In the genomic region with DNA sequence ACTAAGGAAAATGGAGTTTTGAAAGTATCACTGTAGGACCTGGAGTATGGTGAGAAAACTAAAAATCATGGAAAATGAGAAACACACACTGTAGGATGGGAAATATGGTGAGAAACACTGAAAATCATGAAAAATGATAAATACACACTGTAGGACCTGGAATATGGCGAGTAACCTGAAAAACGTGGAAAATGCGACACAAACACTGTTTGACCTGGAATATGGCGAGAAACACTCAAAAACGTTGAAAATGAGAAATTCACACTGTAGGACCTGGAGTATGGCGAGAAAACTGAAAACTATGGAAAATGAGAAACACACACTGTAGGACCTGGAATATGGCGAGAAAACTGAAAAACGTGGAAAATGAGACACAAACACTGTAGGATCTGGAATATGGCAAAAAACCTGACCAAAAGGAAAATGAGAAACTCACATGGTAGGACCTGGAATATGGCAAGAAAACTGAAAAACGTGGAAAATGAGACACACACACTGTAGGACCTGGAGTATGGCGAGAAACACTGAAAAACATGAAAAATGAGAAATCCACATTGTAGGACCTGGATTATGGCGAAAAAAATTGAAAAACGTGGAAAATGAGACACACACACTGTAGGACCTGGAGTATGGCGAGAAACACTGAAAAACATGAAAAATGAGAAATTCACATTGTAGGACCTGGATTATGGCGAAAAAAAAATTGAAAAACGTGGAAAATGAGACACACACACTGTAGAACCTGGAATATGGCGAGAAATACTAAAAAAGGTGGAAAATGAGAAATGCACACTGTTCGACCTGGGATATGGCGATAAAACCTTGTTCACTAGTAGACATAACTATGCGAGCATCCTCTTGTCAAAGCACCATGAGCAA, we compare ENCODE assay signal across 8 mouse cellular contexts.
DNase-seq lines count a peak whose midpoint lies in the region; ATAC-seq lines count a peak whose summit lies in the region.

No protein-coding gene starts in this region.

- H3K4me2 ChIP-seq in embryonic facial prominence, embryonic 14.5 days (ENCODE audit: low read depth, low read length), result no peak overlapping the region
- no peak overlapping the region for H3K4me2 ChIP-seq in intestine, embryonic 16.5 days (ENCODE audit: low read depth, low read length)

- 70% methylated on average over 19 of the region's 19 CpGs for WGBS in embryonic facial prominence, embryonic 14.5 days
- WGBS in intestine, embryonic 16.5 days, result 71% methylated on average over 19 of the region's 19 CpGs

- no peaks in the 10 kb centered on the region for H3K36me3 ChIP-seq in embryonic facial prominence, embryonic 14.5 days (ENCODE audit: control insufficient read depth, insufficient read depth, low read length)
- no peaks in the 10 kb centered on the region for H3K36me3 ChIP-seq in intestine, embryonic 16.5 days (ENCODE audit: control insufficient read depth, insufficient read depth, low read length)

- H3K27me3 ChIP-seq in embryonic facial prominence, embryonic 14.5 days (replicated peaks; ENCODE audit: control insufficient read depth, insufficient read depth, low read length), result no peaks in the 10 kb centered on the region
- H3K27me3 ChIP-seq in intestine, embryonic 16.5 days (replicated peaks; ENCODE audit: control insufficient read depth, insufficient read depth, low read length), result no peaks in the 10 kb centered on the region

- no peak overlapping the region for H3K27ac ChIP-seq in embryonic facial prominence, embryonic 14.5 days (replicated peaks; ENCODE audit: low read depth, low read length)
- no peak overlapping the region for H3K27ac ChIP-seq in intestine, embryonic 16.5 days (ENCODE audit: low read length)

- peaks cover 10% of the 10 kb centered on the region for H3K9me3 ChIP-seq in embryonic facial prominence, embryonic 14.5 days (ENCODE audit: control insufficient read depth, low read length)
- H3K9me3 ChIP-seq in intestine, embryonic 16.5 days (ENCODE audit: control insufficient read depth, low read length), result peaks cover 5% of the 10 kb centered on the region; the same call in 1 of the 2 replicates

- DNase-seq in frontal cortex, postnatal 25 days (ENCODE audit: low spot score in 2 of 2), result no peak
- DNase-seq in CD4-positive, CD25-positive, alpha-beta regulatory T cell, adult 2 months (ENCODE audit: low read depth, low spot score), result peak; percentile 46
- DNase-seq in embryonic facial prominence, embryonic 14.5 days (ENCODE audit: low spot score), result peak; percentile 6
- peak; percentile 23 for DNase-seq in neural tube, embryonic 10.5 days (ENCODE audit: extremely low spot score, low spot score)
- DNase-seq in thymus, postnatal 4 days, result no peak
- no peak for DNase-seq in adrenal gland, postnatal 14 days

- H3K9ac ChIP-seq in embryonic facial prominence, embryonic 14.5 days (ENCODE audit: low read depth, low read length), result no peak overlapping the region
- no peak overlapping the region for H3K9ac ChIP-seq in intestine, embryonic 16.5 days (ENCODE audit: low read depth, low read length)

- H3K4me3 ChIP-seq in embryonic facial prominence, embryonic 14.5 days (ENCODE audit: low read depth, low read length), result no peak overlapping the region
- no peak overlapping the region for H3K4me3 ChIP-seq in intestine, embryonic 16.5 days (ENCODE audit: low read length)

- peak; percentile 78 for ATAC-seq in frontal cortex, adult (ENCODE audit: low TSS enrichment)
- ATAC-seq in embryonic facial prominence, embryonic 14.5 days (ENCODE audit: low read depth), result peak; percentile 96
- ATAC-seq in intestine, embryonic 16.5 days, result peak; percentile 94

- H3K4me1 ChIP-seq in embryonic facial prominence, embryonic 14.5 days (ENCODE audit: control insufficient read depth, insufficient read depth, low read length), result no peaks in the 10 kb centered on the region
- H3K4me1 ChIP-seq in intestine, embryonic 16.5 days (ENCODE audit: control insufficient read depth, insufficient read depth, low read length), result no peaks in the 10 kb centered on the region

Comparison
In these comparisons a context has a peak if more than half of its experiments do, and no peak if none do; other contexts are left out.
1. DNase-seq: peak in CD4-positive, CD25-positive, alpha-beta regulatory T cell, adult 2 months (single experiment), embryonic facial prominence, embryonic 14.5 days (single experiment) and neural tube, embryonic 10.5 days (single experiment); none in frontal cortex, postnatal 25 days (0 of 2), thymus, postnatal 4 days (single experiment) and adrenal gland, postnatal 14 days (single experiment).
2. Peak in every context shown above with its lines, with median percentiles within 50 percentile points of each other: ATAC-seq.